Mouse (Mus musculus) bone marrow, adult 2 months (tissue): Measurements from ENCODE around the gene Vps8.

ENCODE experiments used
- CTCF ChIP-seq: fragments of 200-500 bp; IDR thresholded peaks from 2 replicates; pipeline ENCODE4 v1.5.1; 2011; ENCODE audit warnings: low read length, control low read depth; ENCODE audit not compliant: control insufficient read depth, insufficient read depth
- POLR2A ChIP-seq: fragments of 200-500 bp; IDR thresholded peaks from 2 replicates; pipeline ENCODE4 v1.6.1; 2011; ENCODE audit warnings: low read depth, mild to moderate bottlenecking, control low read depth, low read length, borderline replicate concordance; ENCODE audit not compliant: control insufficient read depth

GRCm38 (mm10) chr16:21433543-21433942 is 10.6 kb downstream of the Vps8 start:
- no peak for TF ChIP-seq POLR2A
- TF ChIP-seq CTCF: no peak
